Mouse (Mus musculus) erythroblast, embryonic 14.5 days (primary cell): ENCODE measurements around the gene Olfr1496.

Experiments
- GATA1 ChIP-seq: IDR thresholded peaks from 2 replicates; pipeline ENCODE4 v1.6.1; 2012; ENCODE audit warnings: low read length, inconsistent platforms, mixed read lengths
- TAL1 ChIP-seq: IDR thresholded peaks from 3 replicates; pipeline ENCODE4 v1.6.1; 2012; ENCODE audit warnings: low read length, inconsistent platforms, mixed read lengths

GRCm38 (mm10) chr19:13749366-13749765 is 28.3 kb upstream of the Olfr1496 start:
- no peak for TF ChIP-seq TAL1
- TF ChIP-seq GATA1: no peak
